Mouse (Mus musculus) stomach, embryonic 15.5 days (tissue): ENCODE data around the gene Tec. TPM values are rescaled to one million over a fixed set of nuclear protein-coding genes. Genes with fewer than 3 reads are reported as not detected.

Experiments used
- ATAC-seq: fragments of 200-750 bp; cut with Nextera tagmentation; 2 replicates; pipeline ENCODE4 v1.8.0; 2017; ENCODE audit warnings: low read depth, moderate number of reproducible peaks, moderate TSS enrichment; ENCODE audit not compliant: insufficient read depth, low FRiP score
- H3K27ac ChIP-seq: fragments of 300-500 bp; sonication (generic); 2 replicates; pipeline ENCODE4 v1.5.1; 2015; ENCODE audit warnings: mild to moderate bottlenecking, inconsistent platforms
- H3K27me3 ChIP-seq: fragments of 300-500 bp; sonication (generic); replicated peaks from 2 replicates; pipeline ENCODE4 v1.6.1; 2015; ENCODE audit warnings: inconsistent platforms
- H3K36me3 ChIP-seq: fragments of 300-500 bp; sonication (generic); 2 replicates; pipeline ENCODE4 v1.6.1; 2015; ENCODE audit warnings: inconsistent platforms
- H3K4me1 ChIP-seq: fragments of 300-500 bp; sonication (generic); 2 replicates; pipeline ENCODE4 v1.6.1; 2015; ENCODE audit warnings: inconsistent platforms
- H3K4me2 ChIP-seq: fragments of 300-500 bp; sonication (generic); 2 replicates; pipeline ENCODE4 v1.6.1; 2015; ENCODE audit warnings: mild to moderate bottlenecking, inconsistent platforms
- H3K4me3 ChIP-seq: fragments of 300-500 bp; sonication (generic); replicated peaks from 2 replicates; pipeline ENCODE4 v1.5.1; 2015; ENCODE audit warnings: inconsistent platforms
- H3K9ac ChIP-seq: fragments of 300-500 bp; sonication (generic); 2 replicates; pipeline ENCODE4 v1.6.1; 2015; ENCODE audit warnings: inconsistent platforms
- H3K9me3 ChIP-seq: fragments of 300-500 bp; sonication (generic); 2 replicates; pipeline ENCODE4 v1.6.1; 2016; ENCODE audit warnings: inconsistent platforms
- WGBS: fragments of 180-500 bp; shearing (Covaris S2); methylation state at CpG from one replicate; pipeline ENCODE4 v1.1.7; 2015; 5-methylcytosine and 5-hydroxymethylcytosine counted together
- polyA plus RNA-seq: library from polyadenylated mRNA; unstranded; fragments of >200 nt; fragmentation: Nextera tagmentation; extraction: Ambion mirVana; gene quantifications from 2 replicates; pipeline ENCODE4 v1.2.1, GENCODE M21; 2015

The Tec gene
- polyA plus RNA-seq, 1 experiment from 2014 or later, result 10.8 TPM

DNA sequence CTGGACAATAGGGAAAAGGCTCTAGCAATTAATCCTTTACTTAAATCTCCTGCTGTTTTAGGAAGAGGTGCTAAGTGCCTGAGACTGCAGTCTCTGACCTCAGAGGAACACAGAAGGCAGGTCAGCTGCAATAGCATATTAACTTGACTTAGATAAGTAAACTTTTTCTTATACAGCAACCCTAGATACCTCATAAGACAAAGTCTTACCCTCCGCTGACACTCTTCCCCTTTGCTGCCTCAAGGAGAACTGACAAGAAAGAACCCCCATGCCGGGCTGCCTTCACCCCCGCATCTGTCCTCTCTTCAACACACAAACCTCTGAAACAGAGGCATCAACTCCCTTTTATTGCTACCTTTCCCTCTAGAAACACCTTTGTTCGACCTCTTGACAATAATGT, 76.9 kb downstream of the Tec start:
- H3K27ac ChIP-seq, result no peak overlapping the region
- H3K4me2 ChIP-seq, result no peak overlapping the region
- 48% methylated on average over 4 of the region's 4 CpGs for WGBS

DNA sequence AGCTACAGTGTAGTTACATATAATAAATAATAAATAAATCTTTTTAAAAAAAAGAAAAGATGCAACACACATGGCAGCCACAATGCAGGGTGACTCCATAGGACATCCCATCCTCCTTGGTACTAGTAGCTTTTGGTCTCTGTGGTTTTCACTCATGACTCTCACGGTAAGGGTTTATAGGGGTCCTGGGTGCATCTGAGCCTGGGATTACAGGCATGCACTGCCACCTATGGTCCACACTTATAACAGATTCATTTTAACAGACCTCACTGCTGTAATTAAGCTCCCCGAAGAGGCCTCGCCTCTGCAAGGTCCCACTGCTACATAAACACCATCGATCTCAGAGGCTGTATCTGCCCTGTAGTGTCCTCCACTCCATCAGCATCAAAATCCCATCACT, 82.8 kb downstream of the Tec start:
- H3K9ac ChIP-seq, result no peak overlapping the region
- H3K27ac ChIP-seq, result no peak overlapping the region
- H3K9me3 ChIP-seq, result no peaks in the 10 kb centered on the region
- no peak for ATAC-seq
- 36% methylated on average over 4 of the region's 4 CpGs for whole genome bisulfite sequencing
- no peak overlapping the region for H3K4me2 ChIP-seq
- H3K4me3 ChIP-seq, result no peak overlapping the region
- H3K27me3 ChIP-seq, result no peaks in the 10 kb centered on the region
- H3K36me3 ChIP-seq, result no peaks in the 10 kb centered on the region
- no peaks in the 10 kb centered on the region for H3K4me1 ChIP-seq

More for the DNA sequence above, 76.9 kb downstream of the Tec start:
- ATAC-seq, result no peak
- Histone ChIP-seq H3K4me3 (no peak overlapping the region), H3K9me3 (no peaks in the 10 kb centered on the region), H3K36me3 (0 out of 2 replicates have a peak, but pooled peaks cover 4% of the 10 kb centered on the region), H3K9ac (no peak overlapping the region), H3K27me3 (no peaks in the 10 kb centered on the region), H3K4me1 (peaks cover 3% of the 10 kb centered on the region; the same call in 1 of the 2 replicates)

DNA sequence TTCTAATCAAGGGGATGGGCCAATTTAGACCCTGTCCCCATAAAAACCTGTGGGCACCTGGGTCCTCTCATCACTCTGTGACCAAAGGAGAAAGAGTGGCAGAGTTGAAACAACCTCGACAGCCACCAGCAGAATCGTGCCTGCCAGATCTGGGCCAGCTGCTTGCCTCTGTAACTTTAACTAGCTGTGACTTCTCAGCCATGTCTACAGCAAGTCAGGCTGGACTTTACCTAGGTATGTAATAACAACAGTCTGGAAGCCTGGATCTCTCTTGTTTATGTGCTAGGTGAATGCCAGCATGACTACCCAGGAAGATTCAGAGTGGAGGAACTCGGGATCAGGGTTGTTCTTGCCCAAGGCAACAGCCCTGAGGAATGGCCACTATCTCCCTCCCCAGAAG, 83.6 kb downstream of the Tec start:
- H3K27me3 ChIP-seq, result no peaks in the 10 kb centered on the region
- H3K4me1 ChIP-seq, result no peaks in the 10 kb centered on the region
- no peak overlapping the region for H3K9ac ChIP-seq
- 88% methylated on average over 3 of the region's 3 CpGs for WGBS
- H3K36me3 ChIP-seq, result no peaks in the 10 kb centered on the region
- H3K4me3 ChIP-seq, result no peak overlapping the region
- no peak overlapping the region for H3K27ac ChIP-seq
- no peak overlapping the region for H3K4me2 ChIP-seq
- no peak for ATAC-seq
- no peaks in the 10 kb centered on the region for H3K9me3 ChIP-seq

DNA sequence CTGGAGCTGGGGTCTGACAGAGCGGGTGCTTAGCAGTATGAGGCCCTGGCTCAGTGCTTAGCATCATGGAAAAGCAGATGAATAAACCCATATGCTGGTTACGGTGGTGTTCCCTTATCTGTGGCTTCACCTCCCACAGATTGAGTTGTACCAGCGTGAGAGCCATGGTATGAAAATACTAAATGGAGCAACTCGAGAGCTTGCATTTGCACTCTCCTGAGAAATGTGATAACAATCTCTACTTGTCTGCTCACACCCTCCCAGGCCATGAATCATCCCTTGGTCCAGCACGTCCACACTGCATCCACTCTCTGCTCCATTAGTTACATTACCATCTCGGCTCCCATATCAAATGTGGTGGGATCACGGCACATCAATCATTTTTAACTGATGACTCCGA, 84.3 kb downstream of the Tec start:
- Histone ChIP-seq H3K4me1 (no peaks in the 10 kb centered on the region), H3K27me3 (no peaks in the 10 kb centered on the region), H3K4me3 (no peak overlapping the region), H3K36me3 (no peaks in the 10 kb centered on the region), H3K4me2 (no peak overlapping the region), H3K9ac (no peak overlapping the region), H3K27ac (no peak overlapping the region), H3K9me3 (no peaks in the 10 kb centered on the region)
- no peak for ATAC-seq
- 68% methylated on average over 8 of the region's 8 CpGs for WGBS

DNA sequence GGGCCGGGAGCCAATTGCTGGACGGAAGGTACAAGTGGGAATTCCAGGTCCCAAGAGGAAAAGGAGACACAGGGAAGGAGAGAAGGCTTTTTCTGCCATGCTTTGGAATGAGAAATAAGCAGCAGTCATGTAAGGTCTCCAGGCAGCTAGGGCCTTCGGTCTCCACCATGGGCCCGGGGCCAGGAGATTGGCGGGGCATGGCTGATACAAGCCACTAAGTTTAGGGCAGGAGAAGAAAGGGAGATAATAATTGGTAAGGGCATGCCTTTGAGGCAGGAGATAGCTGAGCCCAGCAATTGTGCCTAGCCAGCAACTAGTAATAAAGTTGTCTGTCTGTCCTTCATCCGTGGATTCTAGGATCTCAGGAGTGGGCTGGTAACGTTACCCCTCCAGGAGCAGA, 85.2 kb downstream of the Tec start:
- no peaks in the 10 kb centered on the region for H3K9me3 ChIP-seq
- H3K9ac ChIP-seq, result no peak overlapping the region
- ATAC-seq, result no peak
- H3K27ac ChIP-seq, result no peak overlapping the region
- no peak overlapping the region for H3K4me3 ChIP-seq
- no peaks in the 10 kb centered on the region for H3K27me3 ChIP-seq
- H3K4me2 ChIP-seq, result no peak overlapping the region
- no peaks in the 10 kb centered on the region for H3K36me3 ChIP-seq
- WGBS, result 93% methylated on average over 7 of the region's 7 CpGs
- no peaks in the 10 kb centered on the region for H3K4me1 ChIP-seq

DNA sequence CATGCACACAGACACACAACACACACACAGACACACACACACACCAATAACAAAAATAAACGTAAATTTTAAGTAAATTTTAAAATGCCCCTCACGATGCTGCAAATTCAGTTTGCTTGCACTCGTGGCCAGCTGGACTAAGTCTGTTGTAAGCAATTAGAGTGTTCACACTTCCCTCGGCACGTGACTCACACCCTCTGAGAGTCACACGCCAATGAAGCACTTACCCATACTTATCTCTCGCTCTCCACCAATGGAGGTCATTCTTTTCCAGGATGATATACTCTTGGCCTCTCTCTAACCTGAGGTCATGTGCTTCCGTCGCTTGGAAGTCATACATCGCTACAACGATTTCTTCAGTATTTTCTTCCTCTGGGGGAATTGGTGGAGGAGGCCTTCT, 86.5 kb downstream of the Tec start:
- no peak for ATAC-seq
- 80% methylated on average over 11 of the region's 11 CpGs for WGBS
- Histone ChIP-seq H3K9ac (no peak overlapping the region), H3K9me3 (no peaks in the 10 kb centered on the region), H3K4me3 (no peak overlapping the region), H3K27me3 (no peaks in the 10 kb centered on the region), H3K36me3 (no peaks in the 10 kb centered on the region), H3K4me1 (no peaks in the 10 kb centered on the region), H3K27ac (no peak overlapping the region), H3K4me2 (no peak overlapping the region)

DNA sequence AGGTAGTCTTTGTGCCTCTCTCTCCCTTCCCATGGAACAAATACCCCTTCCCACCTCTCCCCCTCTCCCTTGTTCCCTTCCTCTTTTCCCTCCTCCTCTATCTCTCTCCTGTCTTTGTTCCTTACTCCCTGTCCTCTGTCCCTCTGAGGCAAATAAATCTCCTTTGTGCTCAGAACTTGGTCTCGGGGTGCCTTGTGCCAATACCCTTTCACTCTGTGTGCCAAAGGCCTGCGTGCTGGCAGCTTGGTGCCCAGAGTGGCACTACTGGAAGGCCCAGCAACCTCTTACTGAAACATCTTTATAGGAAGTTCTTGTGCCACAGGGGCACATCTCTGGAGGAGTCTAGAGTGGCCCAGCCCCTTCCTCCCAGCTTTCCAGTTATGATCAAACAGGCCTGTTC, 91.7 kb downstream of the Tec start:
- no peak overlapping the region for H3K4me3 ChIP-seq
- 86% methylated on average over 2 of the region's 2 CpGs for WGBS
- no peak for ATAC-seq
- no peaks in the 10 kb centered on the region for H3K27me3 ChIP-seq
- H3K4me2 ChIP-seq, result no peak overlapping the region
- H3K4me1 ChIP-seq, result no peaks in the 10 kb centered on the region
- no peaks in the 10 kb centered on the region for H3K9me3 ChIP-seq
- no peaks in the 10 kb centered on the region for H3K36me3 ChIP-seq
- no peak overlapping the region for H3K9ac ChIP-seq
- H3K27ac ChIP-seq, result no peak overlapping the region

DNA sequence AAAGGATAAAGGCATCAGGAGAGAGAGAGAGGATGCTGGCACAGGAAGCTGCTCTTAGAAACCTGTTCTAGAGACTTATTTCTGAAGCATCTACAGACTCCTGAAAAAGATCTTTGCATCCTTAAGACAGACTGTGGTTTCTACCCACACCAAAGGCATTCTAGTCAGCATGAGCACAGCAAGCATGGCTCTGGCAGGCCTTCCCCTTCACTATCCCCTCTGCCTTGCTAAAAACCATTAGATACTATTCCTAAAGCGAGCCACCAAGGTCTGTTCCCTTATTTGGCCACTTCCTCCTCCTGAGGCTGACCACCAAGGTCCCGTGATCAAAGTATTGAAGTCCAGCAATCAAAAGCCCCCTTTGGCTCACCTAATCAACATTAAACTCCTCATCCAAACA, 92.2 kb downstream of the Tec start:
- Histone ChIP-seq H3K4me2 (no peak overlapping the region), H3K27me3 (no peaks in the 10 kb centered on the region), H3K9me3 (no peaks in the 10 kb centered on the region), H3K9ac (no peak overlapping the region), H3K27ac (no peak overlapping the region), H3K4me1 (no peaks in the 10 kb centered on the region), H3K36me3 (no peaks in the 10 kb centered on the region), H3K4me3 (no peak overlapping the region)
- ATAC-seq, result no peak
- WGBS, result 80% methylated on average over 2 of the region's 2 CpGs

DNA sequence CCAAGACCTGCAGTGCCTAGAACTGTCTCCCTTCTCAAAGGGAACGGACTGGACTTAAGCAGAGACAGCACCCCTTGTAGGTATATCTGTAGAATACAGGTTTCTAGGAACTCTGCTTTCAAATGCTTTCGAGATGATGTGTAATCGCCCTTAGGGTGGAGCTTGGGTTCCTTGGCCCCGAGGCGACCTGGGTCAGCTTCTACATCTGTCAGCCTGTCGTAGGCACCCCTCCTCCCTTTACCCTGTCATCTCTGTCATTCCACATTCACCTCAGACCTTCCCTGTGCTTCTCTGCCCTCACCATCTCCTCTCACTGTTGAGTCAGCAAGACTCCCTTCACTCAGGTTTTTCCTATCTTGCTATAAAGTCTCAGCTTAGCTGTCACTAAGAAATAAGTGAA, 98.4 kb downstream of the Tec start:
- Histone ChIP-seq H3K36me3 (no peaks in the 10 kb centered on the region), H3K4me3 (no peak overlapping the region), H3K4me1 (no peaks in the 10 kb centered on the region), H3K9me3 (no peaks in the 10 kb centered on the region), H3K27me3 (no peaks in the 10 kb centered on the region), H3K4me2 (no peak overlapping the region), H3K27ac (no peak overlapping the region), H3K9ac (no peak overlapping the region)
- 42% methylated on average over 6 of the region's 6 CpGs for WGBS
- no peak for ATAC-seq

DNA sequence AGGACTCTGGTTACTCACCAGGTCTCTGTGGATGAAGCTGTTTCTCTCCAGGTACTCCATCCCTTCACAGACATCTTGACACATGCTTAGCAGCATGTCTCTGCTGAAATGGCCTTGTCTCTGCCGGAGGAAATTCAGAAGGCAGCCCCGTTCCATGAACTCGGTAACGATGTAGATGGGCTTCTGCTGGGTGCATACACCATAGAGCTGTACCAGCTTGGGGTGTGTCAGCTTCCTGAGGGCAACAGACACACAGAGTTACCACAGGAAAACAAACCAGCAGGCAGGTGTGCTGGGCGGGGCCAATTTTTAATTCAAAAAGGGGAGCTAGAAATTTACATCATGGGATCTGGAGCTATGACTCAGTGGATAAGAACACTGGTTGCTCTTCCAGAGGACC, 104.7 kb downstream of the Tec start:
- H3K27ac ChIP-seq, result no peak overlapping the region
- no peaks in the 10 kb centered on the region for H3K9me3 ChIP-seq
- H3K4me2 ChIP-seq, result no peak overlapping the region
- H3K36me3 ChIP-seq, result no peaks in the 10 kb centered on the region
- WGBS, result 76% methylated on average over 5 of the region's 5 CpGs
- no peak overlapping the region for H3K9ac ChIP-seq
- no peak overlapping the region for H3K4me3 ChIP-seq
- no peaks in the 10 kb centered on the region for H3K4me1 ChIP-seq
- no peak for ATAC-seq
- no peaks in the 10 kb centered on the region for H3K27me3 ChIP-seq

DNA sequence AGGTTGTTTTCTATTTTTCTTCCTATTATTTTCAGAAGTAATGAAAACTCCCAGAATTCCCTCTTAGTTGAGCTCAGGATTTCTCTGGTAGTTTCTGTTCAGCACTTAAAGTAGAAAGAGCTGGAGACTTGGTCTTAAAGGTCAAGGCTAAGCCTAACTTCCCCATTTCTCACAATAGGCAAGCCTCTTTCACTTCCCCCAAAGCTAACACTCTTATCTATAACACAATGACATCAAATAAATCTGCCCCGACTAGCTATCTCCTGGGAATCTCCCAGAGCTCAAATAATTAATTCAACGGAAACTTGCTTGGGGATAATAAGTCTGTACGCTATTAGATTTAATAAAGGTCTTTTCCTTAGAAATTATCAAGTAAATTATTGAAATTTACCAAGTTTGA, 105.3 kb downstream of the Tec start:
- H3K4me3 ChIP-seq, result no peak overlapping the region
- ATAC-seq, result no peak
- no peak overlapping the region for H3K27ac ChIP-seq
- no peak overlapping the region for H3K9ac ChIP-seq
- no peak overlapping the region for H3K4me2 ChIP-seq
- H3K27me3 ChIP-seq, result no peaks in the 10 kb centered on the region
- no peaks in the 10 kb centered on the region for H3K9me3 ChIP-seq
- 45% methylated on average over 3 of the region's 3 CpGs for WGBS
- no peaks in the 10 kb centered on the region for H3K4me1 ChIP-seq
- H3K36me3 ChIP-seq, result no peaks in the 10 kb centered on the region

DNA sequence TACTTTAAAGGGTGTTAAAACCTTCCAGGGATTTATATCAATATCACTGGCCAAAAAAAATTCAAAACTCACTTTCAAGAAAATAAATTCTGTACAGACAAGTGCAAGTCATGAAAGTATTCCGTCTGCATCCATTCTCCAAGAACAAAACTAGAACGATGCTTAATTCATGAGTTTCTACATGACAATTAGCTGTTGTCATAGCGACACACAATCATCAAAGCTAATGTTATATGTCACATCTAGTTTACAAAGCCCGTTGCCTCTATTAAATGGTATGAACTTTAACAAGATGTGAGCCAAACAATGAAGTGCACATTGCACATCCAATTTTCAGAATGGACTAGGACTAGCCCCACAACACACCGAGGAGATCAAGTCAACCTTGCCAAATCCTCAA, 106.5 kb downstream of the Tec start:
- WGBS, result 84% methylated on average over 5 of the region's 5 CpGs
- H3K9me3 ChIP-seq, result no peaks in the 10 kb centered on the region
- H3K4me3 ChIP-seq, result no peak overlapping the region
- H3K4me2 ChIP-seq, result no peak overlapping the region
- H3K27me3 ChIP-seq, result no peaks in the 10 kb centered on the region
- no peak for ATAC-seq
- no peak overlapping the region for H3K9ac ChIP-seq
- H3K4me1 ChIP-seq, result no peaks in the 10 kb centered on the region
- no peak overlapping the region for H3K27ac ChIP-seq
- H3K36me3 ChIP-seq, result no peaks in the 10 kb centered on the region

DNA sequence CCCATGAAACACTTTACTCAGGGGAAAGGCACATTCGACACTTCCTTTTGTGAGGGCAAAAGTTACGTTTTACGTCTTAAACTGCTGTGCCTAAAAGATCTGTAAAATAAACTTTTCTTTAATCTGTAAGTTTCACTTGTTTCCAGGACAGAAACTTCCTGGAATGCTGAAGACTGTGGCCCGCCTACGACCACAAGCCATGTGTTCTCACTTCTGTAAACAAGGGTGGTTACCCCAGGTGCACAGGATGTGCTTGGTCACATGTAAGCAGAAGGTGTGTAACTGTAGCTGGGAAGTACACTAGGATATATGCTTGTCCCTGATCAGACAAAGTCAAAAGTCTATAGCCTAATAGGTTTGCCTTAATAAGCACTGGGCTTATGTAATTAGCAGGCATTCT, 107.0 kb downstream of the Tec start:
- 45% methylated on average over 5 of the region's 5 CpGs for WGBS
- Histone ChIP-seq H3K27me3 (no peaks in the 10 kb centered on the region), H3K4me3 (no peak overlapping the region), H3K27ac (no peak overlapping the region), H3K9me3 (no peaks in the 10 kb centered on the region), H3K4me2 (no peak overlapping the region), H3K36me3 (no peaks in the 10 kb centered on the region), H3K9ac (no peak overlapping the region), H3K4me1 (no peaks in the 10 kb centered on the region)
- ATAC-seq, result no peak
